Mouse (Mus musculus) ovary, postnatal 10 days (tissue): ENCODE data around the gene Jazf1.
A peak's percentile ranks its signal among the peaks of the same experiment; 100 is the strongest.

Experiments used
- DNase-seq: peaks from one replicate; pipeline ENCODE4 v3.0.0; 2022; ENCODE audit warnings: low spot score

The Jazf1 gene

DNA sequence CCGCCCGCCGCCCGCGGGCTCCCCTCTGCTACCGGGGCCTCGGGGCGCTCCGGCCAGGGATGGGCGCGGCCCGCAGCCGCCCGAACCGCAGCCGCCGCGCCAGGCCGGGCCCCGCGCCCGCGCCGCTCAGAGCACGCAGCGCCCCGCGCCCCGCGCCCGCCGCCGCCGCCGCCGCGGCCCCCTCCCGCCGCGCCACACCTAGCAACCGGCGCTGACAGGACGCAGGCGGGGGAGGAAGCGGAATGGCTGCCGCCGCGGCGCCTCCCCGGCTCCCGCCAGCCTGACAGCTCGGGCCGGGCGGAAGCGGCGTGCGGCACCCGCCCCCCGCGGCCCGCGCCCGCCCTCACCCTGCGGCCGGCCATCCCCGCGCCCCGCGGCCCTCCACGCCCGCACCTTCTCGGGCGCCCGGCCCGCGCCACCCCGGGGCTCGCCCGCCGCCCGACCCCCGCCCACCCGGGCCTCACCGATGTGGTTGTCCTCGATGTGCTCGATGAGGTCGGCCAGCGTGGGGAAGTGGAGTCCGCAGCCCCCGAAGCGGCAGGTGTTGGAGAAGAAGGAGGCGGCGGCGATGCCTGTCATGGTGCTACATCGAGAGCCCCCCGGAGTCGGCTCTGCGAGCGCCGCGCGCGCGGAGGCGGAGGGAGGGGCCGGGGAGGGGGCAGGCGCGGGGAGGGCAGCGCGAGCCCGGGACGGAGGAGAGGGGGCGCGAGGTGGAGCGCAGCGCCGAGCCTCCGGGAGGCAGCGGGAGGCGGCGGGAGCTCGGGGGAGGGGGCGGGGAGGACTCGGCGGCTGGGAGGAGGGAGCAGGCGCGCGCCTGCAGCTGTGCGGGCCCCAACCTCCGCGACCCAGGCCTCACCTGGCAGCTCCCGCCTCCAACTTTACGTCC lies at the start of gene Jazf1:
Jazf1 (minus strand) TSS at position 643 of the 886 bp plus-strand sequence.
- peak; percentile 18 for DNase-seq

DNA sequence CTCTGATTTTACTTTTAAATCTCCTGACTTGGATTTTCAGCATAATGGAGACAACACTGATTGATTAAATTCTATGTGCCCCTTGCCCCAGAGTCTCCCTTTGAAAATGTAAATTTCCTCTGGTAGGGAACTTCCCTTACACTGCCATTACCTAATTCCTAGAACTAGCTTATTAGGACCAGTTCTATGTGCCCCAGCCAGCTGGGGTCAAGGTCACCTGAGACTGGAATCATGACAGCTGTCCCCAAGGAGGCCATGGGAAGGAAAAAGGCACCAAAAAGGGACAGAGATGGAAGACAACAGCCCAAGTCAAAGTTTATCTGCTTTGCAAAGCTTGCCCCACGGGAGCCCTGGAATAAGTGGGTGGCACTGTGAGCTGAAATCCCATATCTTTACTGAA lies 49.4 kb upstream of the Jazf1 start:
- no peak for DNase-seq

DNA sequence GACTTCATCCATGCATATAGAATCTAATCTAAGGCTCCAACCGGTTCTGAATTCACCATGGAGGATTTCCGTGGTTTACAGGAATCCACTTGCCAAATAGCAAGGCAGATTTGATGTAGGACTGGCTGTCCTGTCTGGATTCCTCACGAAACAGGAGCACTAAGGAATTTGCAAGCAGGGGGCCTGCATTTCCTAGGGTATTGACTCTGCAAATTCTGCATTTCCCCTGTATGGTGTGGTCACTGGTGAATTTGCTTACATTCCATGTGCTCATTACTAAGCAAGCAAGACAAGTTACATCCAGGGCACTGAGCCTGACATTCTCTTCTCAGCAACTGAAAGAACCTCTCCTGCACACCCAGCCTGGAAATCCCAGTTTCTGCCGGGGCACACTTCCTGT lies 18.4 kb upstream of the Jazf1 start:
- DNase-seq = no peak

DNA sequence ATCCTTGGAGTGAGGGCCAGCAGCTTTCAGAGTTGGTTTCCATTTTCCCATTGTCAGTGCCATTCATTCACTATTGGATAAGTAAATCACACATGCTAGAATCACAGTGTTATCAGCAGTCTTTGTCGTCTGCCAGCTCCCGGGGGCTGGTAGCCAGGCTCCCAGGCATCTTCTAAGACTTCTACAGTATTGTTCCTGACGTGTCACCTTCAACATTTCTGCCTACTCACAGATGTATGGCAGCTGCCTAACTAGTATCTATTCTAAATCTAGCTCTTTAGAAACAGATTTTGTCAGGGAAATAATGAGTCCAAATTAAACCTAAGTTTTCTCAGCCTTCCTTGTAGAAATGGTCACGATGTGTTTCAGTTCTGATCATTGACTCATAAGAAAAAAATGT lies 12.8 kb upstream of the Jazf1 start:
- DNase-seq = no peak

DNA sequence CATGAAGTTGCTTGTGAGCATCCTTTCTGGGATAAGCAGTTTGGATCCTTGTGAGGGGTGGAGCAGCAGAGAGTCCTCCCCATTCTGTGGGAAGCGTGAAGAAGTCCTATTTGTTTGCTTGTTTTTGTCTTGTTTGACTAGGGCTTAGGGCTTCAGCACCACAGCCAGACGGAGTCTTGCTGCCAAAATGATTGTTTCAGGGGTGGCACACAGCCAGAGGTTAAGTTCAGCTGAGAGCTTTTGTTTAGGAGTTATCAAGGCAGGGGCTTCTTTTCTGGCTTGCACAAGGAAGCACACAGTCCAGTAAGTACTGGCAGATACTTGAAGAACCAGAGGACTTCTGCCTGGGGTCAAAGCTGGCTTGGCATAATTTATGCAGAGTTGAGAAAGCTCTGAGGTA lies 10.2 kb upstream of the Jazf1 start:
- no peak for DNase-seq

DNA sequence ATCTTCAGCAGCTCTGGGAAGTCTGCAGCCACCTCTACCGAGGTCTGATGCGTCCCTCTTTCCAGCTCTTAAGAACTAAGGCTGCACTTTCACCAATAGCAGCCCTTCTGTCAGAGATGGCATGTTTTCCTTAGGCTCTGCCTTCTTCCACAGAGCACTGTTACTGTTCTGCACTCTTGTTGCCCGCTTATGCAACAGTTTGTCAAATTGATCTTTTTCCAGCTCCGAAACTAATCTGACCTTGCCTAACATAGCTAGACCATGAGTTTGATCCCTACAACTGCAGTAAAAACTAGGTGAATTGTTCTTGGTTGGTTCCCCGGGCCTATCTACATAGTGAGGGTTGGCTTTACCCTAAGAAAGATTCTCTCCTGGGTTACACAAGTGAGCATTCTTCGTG lies 3.3 kb upstream of the Jazf1 start:
- DNase-seq = no peak

DNA sequence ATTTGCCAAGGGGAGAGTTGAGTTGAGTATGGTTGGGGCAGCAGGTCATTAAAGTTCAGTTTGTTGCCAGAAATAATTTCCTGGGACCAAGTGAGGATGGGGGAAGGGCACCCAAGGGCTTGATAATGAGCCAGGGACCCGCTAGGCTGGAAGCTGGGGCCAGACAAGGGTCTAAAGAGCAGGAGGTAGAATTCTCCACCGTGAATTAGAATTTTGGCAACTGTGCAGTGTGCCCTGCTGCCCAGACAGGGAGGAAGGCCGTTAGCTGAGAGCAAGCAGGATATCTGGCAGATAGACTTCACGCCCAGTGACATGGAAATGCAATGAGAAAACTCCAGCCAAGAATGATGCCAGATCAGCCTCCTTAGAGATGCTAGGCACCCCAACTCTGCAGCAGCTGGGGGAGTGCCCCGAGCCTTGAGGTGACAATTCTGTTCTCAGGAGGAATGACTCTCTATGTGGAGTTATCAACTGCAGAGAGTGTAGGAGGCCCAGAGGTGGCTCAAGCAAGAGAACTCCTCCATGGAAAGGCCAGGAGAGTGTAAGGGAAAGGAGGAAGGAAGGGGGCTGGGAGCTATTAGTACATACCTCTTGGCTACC lies 1.6 kb upstream of the Jazf1 start:
- DNase-seq = no peak

DNA sequence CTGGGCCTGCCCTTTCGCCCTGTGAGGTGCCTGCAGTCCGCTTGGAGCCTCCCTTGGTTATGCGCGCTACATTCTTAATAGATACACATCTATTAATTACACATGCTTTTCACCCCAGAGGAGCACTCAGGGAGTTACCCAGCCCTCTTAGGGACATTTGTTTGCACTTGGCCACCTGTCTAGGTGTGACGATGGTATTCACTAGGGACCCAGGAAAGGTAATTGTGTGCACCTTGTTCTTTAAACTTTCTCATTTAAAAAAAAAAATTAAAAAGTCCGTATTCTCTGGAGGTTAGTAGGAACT lies 396 bp upstream of the Jazf1 start:
- DNase-seq = no peak

DNA sequence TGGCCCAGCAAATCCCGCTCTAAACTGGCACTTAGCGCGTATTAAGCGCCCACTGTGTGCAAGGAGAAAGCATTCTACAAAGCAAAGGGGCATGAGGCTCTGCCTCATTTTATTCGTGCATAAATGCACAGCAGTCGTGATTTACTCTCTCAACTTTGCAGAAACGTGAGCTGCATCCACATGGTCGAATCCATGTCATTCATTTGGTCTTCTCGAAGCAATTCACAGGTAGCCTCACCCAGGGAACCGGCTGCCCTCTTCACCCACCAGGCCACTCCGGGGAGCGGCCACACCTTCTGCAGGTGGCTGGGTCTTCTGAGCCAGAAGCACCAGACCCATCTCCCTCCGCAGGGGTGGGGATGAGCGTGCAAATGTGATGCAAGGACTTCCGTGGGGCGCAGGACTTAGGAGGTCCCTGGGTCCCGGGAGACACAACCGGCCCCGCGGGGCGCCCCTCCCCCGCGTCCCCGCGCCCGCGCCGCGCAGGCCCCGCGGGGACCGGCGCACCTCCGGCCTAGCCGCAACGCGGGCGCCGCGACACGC lies 914 bp downstream of the Jazf1 start:
- DNase-seq = no peak

DNA sequence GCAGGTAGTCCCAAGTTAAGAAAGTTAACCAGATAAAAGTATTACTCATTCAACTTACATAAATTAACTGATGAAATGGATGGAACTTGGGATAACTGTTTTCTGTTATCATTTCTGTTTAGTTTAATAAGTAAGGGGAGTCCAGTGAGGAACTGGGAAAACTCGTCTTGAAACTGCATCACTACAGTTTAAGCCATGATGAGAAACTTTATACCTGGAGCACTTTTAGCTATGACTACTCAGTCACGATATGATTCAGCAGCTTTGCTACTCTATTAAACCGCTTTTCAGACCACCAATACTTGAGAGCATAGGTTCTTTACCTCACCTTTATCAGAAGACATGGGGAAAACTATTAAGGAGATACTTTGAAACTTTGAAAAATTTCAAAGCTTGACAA lies 1.5 kb downstream of the Jazf1 start:
- no peak for DNase-seq

DNA sequence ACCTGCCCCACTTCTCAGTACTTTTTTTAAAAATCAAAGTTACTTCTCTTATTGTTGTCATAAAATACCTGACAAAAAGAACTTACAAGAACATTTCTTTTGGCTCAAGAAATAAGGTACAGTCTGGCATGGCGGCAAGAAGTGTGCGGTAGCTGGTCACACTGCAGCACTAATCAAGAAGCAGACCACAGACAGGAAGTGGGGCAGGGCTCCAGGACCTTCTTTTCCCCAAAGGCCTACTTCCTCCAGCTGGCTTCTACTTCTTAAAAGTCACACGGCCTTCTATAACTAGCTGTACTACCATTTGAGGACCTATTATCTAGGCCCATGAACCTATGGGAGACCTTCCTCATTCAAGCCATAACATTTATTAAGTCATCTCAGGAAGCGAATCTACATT lies 4.4 kb downstream of the Jazf1 start:
- no peak for DNase-seq

DNA sequence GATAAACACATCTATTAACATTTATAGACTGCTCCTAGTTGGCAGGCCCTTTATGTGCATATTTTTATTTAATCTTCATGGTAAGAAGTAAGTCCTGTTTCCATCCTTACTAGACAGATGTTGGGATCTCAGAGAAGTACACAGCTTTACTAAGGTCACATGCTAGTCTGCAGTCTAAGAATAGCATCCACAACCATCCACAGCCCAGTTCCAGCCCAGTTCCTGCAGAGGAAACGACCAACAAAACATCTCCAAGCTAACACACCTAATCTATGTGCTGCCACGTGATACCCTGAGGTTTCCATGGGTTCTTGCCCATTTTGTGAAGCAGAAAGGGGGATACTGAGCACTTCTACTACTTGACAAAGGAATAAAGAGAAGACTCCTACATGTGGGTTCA lies 13.5 kb downstream of the Jazf1 start:
- no peak for DNase-seq

DNA sequence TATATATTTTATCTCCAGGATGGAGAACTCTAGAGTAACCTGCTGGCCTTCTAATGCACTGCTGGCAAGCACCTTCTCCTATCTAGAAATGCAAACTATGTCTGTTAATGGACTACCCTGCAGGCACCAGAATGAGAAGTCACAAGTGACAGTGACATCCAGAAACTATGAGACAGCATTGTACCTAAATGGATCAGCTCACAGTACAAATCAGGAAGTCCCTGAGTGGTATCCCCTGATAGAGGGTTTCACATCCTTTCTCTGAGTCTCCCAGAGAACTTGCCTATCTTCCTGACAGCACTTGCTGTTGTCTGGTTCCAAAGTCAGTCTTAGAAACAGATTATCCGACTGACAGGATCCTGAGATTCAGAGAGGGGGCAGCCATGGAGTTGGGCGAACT lies 22.9 kb downstream of the Jazf1 start:
- no peak for DNase-seq

DNA sequence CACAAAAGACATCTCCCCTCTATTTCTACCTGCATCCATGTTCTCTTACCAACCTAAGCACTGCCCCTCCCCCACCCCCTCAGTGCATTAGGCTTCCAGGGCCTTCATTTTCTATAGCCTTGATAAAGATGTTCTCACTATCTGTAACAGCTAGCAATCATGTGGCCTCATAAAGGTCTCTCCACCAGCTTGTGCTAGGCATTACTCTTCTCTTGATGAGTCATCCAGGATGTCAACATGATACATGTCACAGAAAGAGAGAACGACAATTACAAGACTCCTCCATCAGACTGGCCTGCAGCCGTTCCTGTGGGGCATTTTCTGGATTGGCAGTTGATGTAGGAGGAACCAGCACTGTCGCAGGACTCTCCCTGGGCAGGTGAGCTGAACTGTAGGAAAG lies 30.3 kb downstream of the Jazf1 start:
- no peak for DNase-seq

DNA sequence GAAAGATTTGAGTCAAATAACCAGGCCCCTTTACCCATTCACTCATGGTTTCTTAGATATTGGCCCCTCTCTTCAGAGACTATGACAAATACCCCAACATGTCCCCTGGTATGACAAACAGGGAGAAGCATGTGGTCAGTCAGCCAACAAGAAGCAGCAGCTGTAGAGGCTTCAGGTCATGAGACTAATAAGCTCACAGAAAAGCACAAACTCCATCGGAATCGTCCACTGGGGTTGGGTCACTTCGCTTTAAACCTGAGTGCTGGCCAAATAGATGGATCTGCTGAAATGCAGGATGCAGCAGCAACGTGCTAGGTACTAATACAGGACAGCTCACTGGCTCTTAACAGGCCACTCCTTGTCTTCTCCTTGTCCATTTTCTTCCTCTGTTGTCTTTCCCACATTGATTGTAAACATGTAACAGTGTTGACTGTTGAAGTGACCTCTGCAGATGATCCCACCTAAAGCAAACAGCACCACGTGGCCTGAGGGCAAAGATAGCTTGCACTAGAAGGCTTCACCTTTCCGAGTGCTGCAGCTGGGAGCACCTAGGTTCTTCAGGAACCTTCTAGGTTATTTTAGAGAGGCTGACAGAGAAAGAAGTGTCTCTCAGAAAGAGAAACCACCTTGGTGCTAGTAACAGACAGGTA lies 33.9 kb downstream of the Jazf1 start:
- DNase-seq = no peak

DNA sequence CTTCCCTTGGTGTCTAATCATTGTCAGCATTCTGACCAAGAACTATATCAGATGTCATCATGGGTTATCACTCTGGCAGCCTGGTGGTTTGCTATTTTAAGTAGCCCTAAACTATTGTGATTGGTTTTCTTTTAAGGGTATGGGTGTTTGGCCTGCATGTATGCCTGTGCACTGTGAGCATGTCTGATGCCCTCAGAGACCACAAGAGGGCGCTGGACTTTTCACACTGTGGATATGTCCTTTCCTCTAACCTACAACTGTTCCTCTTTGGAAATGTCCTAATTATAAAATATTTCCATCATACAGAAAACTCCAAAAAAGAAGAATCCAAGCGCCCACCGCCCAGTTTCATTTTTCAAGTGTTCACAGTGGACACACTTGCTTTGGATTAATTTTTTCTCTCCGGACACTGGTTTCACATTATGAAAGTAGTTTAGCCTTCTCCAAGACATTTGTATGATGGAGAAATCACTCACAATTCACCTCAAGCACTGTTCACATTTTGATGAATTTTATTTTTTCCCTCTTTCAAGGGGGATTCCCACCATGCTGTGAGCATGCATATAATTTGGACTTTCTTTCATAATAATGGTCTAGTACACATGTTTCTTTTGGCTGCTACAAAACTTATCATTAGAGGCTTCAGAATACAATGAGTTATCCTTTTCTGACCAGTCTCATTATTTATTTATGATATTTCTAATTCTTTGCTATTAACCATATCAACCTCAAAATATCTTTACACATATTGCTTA lies 35.5 kb downstream of the Jazf1 start:
- no peak for DNase-seq

DNA sequence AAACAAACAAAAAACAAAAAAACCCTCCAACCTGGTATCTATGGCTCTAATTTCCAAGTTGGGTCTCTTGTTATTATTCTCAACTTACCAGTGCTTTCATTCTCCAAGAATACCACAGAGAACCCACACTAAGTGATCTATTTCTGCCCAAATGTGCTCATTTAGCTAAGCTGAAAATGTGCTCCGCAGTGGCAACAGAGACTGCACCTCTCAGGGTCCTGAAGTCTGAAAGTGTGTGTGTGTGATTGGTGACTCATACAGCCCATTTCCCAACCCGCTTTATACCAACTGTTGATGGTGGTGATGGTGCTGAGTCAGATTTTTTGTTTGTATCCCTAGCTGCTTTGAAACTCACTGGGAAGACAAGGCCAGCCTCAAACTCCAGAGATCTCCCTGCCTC lies 46.4 kb downstream of the Jazf1 start:
- no peak for DNase-seq

DNA sequence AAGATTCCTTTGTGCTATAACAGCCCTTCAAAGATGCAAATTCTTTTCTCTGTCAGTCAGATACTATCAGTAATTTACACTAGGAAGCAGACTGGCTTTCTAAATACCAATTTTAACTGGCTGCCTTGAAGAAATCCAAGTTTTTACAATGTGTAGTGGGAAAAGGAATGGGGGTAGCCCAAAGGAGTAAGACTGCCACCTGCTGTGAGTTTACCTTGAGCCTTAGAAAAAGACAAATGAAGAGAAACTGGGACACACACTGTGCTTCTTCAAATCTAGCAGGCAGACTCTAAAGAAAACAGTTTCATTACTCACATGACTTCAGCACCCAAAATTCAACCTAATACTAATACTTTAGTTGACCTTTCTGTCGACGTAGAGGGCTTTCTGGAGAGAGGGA lies 47.4 kb downstream of the Jazf1 start:
- no peak for DNase-seq

DNA sequence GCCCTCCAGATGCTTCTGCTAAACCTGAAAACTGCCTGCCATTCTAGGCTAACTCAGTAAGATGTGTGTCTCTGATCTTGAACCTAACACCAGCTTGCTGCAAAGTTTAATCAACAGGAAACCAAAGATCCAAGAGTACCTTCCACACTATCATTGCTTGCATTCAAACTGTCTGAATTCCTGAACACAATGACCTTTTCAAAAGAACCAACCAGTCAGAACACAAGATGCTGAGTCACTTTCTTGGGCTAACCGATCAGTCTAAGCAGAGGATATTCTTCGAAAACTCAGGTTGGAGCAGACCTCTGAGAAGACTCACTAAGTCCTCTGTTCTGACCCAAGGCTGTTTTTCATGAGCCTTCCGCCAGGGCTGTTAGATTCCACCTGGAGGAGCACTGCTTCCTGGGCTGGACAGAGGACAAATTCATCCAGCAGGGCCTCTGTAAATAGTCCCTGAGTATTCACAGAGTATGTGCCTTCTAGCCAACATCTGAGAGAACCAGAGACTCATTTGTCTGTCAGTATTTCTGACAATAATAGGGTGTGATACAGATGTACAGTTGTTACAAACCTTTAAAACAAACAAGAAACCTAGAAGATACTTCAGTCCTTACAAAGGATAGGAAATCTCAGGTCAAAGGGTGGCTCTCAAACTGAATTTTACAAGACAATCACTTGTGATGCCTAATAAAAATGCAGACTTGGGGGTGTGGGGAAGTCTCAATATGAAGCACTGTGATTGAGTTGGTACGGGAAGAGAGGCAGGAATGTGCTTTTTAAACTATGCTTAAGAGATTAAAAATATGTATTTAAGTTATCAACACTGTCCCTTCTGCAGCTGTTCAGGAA lies 50.9 kb downstream of the Jazf1 start:
- DNase-seq = no peak

DNA sequence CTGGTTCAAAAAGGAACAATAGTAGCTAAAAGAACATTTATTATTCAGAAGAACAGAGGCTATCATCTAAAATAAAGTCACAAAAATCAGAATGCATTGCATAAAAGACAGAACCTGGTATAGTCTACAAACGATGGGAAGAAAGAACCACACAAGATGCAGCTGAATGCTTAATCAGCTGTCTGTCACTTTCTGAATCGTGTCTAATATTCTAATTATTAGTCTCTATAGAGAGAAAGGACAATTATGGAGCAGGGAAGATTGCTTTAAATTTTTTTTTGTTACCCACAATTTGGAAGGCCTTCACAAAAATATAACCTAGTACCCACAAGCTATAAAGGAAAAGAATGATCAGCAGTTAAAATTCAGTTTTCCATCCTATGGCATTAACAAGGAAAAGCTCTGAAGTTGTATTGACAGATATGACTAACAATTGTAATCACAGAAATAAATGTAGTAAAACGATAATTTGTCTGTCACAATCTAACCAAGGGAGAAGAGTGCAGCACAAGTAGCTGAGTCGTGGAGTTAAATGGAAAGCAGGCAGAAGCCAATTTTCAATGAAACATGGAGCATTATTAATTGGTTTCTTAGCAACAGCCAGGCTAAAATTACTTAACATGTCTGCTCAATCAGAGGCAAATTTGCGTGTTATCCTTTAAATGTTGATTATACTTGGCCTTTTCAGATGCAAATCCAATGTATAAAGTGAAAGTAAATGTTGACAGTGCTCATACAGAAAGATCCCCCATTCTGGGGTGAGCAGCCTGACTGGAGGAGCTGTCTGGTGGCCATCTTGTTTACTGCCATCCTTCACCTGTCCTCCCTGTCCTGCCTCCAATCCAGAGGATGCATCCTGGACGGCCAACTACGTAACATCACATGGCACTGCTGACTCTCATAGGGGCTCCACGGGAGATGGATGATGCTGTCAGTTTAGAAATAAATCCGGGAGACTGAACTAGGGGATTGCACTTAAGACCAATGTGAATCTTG lies 53.7 kb downstream of the Jazf1 start:
- DNase-seq = no peak
